Mouse (Mus musculus): ENCODE measurements around the gene Cyth3. TPM values are rescaled to one million over a fixed set of nuclear protein-coding genes. Genes with fewer than 3 reads are reported as not detected.

The Cyth3 gene
- polyA plus RNA-seq (2015; fragmentation: Nextera tagmentation; extraction: Ambion mirVana), result 48.4 and 51.3 TPM in 2 replicates

GRCm38 (mm10) chr5:143621893-143622622 is at the start of gene Cyth3:
Cyth3 (plus strand) TSS chr5:143622447.
- 9% methylated on average over 46 of the region's 46 CpGs for WGBS
- H3K4me1 ChIP-seq, result peaks cover 64% of the 10 kb centered on the region

GRCm38 (mm10) chr5:143573067-143573466 is 49.2 kb upstream of the Cyth3 start:
- WGBS, result 90% methylated on average over 4 of the region's 4 CpGs
- no peaks in the 10 kb centered on the region for H3K4me1 ChIP-seq
- no peak for ATAC-seq (ENCODE audit: insufficient number of reproducible peaks, insufficient read depth, low FRiP score, low TSS enrichment, low read depth)
- no peaks in the 10 kb centered on the region for H3K36me3 ChIP-seq
- H3K4me2 ChIP-seq, result no peak overlapping the region
- H3K27me3 ChIP-seq, result no peaks in the 10 kb centered on the region
- H3K27ac ChIP-seq, result no peak overlapping the region
- H3K4me3 ChIP-seq, result no peak overlapping the region
- H3K9ac ChIP-seq, result no peak overlapping the region
- H3K9me3 ChIP-seq, result no peaks in the 10 kb centered on the region

More at GRCm38 (mm10) chr5:143621893-143622622, at the start of gene Cyth3:
- Histone ChIP-seq H3K27me3 (no peaks in the 10 kb centered on the region), H3K4me2 (peak within 1 kb of the TSS; percentile 89), H3K4me3 (peak within 1 kb of the TSS; percentile 86), H3K36me3 (no peaks in the 10 kb centered on the region), H3K9me3 (no peaks in the 10 kb centered on the region), H3K27ac (peak within 1 kb of the TSS; percentile 85; the same call in 1 of the 2 replicates), H3K9ac (peak within 1 kb of the TSS; percentile 85)
- ATAC-seq (ENCODE audit: insufficient number of reproducible peaks, insufficient read depth, low FRiP score, low TSS enrichment, low read depth), result peak; percentile 93

GRCm38 (mm10) chr5:143574261-143575178 is 47.7 kb upstream of the Cyth3 start:
- H3K27ac ChIP-seq, result no peak overlapping the region

DNA sequence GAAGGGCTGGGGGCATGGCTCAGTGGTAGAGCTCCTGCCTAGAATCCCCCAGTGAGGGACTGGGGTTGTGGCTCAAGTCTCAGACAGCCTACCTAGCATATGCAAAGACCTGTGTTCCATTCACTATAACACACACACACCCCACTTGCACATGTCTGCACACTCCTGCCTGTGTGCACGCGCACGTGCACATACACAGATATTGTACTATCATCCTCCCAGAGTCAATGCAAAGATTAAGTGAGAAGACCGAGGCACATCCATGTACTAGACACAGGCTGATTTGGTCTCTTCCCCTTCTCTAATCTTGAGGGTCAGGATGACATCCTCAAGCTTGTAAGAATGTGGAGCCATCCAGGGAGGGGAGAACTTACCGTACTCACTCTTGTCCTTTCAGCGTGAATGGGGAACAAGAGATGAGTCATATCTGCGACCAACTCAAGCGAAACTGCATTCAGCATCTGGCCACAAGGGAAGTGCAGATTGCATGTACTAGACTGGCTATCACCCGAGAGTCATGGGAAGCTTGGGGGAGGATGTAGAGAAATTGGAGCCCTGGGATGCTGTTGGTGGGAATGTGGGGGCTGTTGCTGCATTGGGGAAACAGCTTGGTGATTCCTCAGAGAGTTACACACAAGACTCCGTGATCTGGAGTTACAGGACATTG is 42.6 kb upstream of the Cyth3 start:
- H3K9ac ChIP-seq, result no peak overlapping the region
- no peaks in the 10 kb centered on the region for H3K4me1 ChIP-seq
- no peaks in the 10 kb centered on the region for H3K9me3 ChIP-seq
- no peaks in the 10 kb centered on the region for H3K36me3 ChIP-seq
- H3K27me3 ChIP-seq, result no peaks in the 10 kb centered on the region
- 85% methylated on average over 10 of the region's 10 CpGs for WGBS
- no peak for ATAC-seq (ENCODE audit: insufficient number of reproducible peaks, insufficient read depth, low FRiP score, low TSS enrichment, low read depth)
- H3K4me3 ChIP-seq, result no peak overlapping the region
- no peak overlapping the region for H3K27ac ChIP-seq
- H3K4me2 ChIP-seq, result no peak overlapping the region

More at GRCm38 (mm10) chr5:143574261-143575178, 47.7 kb upstream of the Cyth3 start:
- no peak overlapping the region for H3K9ac ChIP-seq
- H3K4me1 ChIP-seq, result no peaks in the 10 kb centered on the region
- H3K4me3 ChIP-seq, result no peak overlapping the region
- H3K27me3 ChIP-seq, result no peaks in the 10 kb centered on the region
- H3K9me3 ChIP-seq, result no peaks in the 10 kb centered on the region
- WGBS, result 73% methylated on average over 19 of the region's 19 CpGs
- no peak overlapping the region for H3K4me2 ChIP-seq
- ATAC-seq (ENCODE audit: insufficient number of reproducible peaks, insufficient read depth, low FRiP score, low TSS enrichment, low read depth), result no peak
- no peaks in the 10 kb centered on the region for H3K36me3 ChIP-seq

- Histone ChIP-seq H3K36me3 (no peaks in the 10 kb centered on the region), H3K9ac (no peak overlapping the region), H3K4me2 (no peak overlapping the region), H3K4me3 (no peak overlapping the region), H3K4me1 (no peaks in the 10 kb centered on the region), H3K27me3 (no peaks in the 10 kb centered on the region), H3K27ac (no peak overlapping the region), H3K9me3 (no peaks in the 10 kb centered on the region)
- WGBS, result 82% methylated on average over 2 of the region's 2 CpGs
- no peak for ATAC-seq (ENCODE audit: insufficient number of reproducible peaks, insufficient read depth, low FRiP score, low TSS enrichment, low read depth)
These were observed 41.3 kb upstream of the Cyth3 start for GRCm38 (mm10) chr5:143580982-143581381.

DNA sequence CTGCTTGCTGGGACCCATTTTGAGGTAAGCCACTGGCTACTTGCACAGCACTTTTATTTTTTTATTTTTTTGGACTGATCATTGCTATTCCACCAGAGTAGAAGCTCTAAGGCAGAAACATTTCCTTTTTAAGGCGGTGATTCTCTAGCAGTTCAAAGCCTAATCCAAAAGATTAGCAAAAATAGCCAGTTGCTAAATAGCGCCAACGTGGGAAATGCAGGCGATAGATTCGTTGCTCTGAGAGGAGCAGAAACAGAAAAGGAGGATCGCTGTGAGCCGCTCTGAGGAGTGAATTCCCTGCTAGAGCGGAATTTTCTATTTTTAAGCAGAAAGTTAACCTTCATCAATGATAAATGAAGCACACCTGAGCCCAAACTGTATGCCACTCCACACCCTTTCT is 40.4 kb upstream of the Cyth3 start:
- H3K36me3 ChIP-seq, result no peaks in the 10 kb centered on the region
- WGBS, result 85% methylated on average over 8 of the region's 8 CpGs

GRCm38 (mm10) chr5:143583081-143583480 is 39.2 kb upstream of the Cyth3 start:
- WGBS, result 94% methylated on average over 10 of the region's 10 CpGs
- Histone ChIP-seq H3K4me3 (no peak overlapping the region), H3K4me1 (no peaks in the 10 kb centered on the region), H3K4me2 (no peak overlapping the region), H3K36me3 (no peaks in the 10 kb centered on the region), H3K27me3 (no peaks in the 10 kb centered on the region), H3K27ac (no peak overlapping the region), H3K9me3 (no peaks in the 10 kb centered on the region), H3K9ac (no peak overlapping the region)
- ATAC-seq (ENCODE audit: insufficient number of reproducible peaks, insufficient read depth, low FRiP score, low TSS enrichment, low read depth), result no peak

More for the DNA sequence above, 40.4 kb upstream of the Cyth3 start:
- Histone ChIP-seq H3K27me3 (no peaks in the 10 kb centered on the region), H3K27ac (no peak overlapping the region), H3K4me3 (no peak overlapping the region), H3K9ac (no peak overlapping the region), H3K9me3 (no peaks in the 10 kb centered on the region), H3K4me2 (no peak overlapping the region), H3K4me1 (no peaks in the 10 kb centered on the region)
- ATAC-seq (ENCODE audit: insufficient number of reproducible peaks, insufficient read depth, low FRiP score, low TSS enrichment, low read depth), result no peak

- Histone ChIP-seq H3K4me2 (no peak overlapping the region), H3K36me3 (no peaks in the 10 kb centered on the region), H3K9ac (no peak overlapping the region), H3K4me3 (no peak overlapping the region), H3K27me3 (no peaks in the 10 kb centered on the region), H3K27ac (no peak overlapping the region), H3K4me1 (peaks cover 11% of the 10 kb centered on the region), H3K9me3 (no peaks in the 10 kb centered on the region)
- ATAC-seq (ENCODE audit: insufficient number of reproducible peaks, insufficient read depth, low FRiP score, low TSS enrichment, low read depth), result no peak
- WGBS, result 76% methylated on average over 5 of the region's 5 CpGs
These were observed 37.3 kb upstream of the Cyth3 start for GRCm38 (mm10) chr5:143584982-143585381.

DNA sequence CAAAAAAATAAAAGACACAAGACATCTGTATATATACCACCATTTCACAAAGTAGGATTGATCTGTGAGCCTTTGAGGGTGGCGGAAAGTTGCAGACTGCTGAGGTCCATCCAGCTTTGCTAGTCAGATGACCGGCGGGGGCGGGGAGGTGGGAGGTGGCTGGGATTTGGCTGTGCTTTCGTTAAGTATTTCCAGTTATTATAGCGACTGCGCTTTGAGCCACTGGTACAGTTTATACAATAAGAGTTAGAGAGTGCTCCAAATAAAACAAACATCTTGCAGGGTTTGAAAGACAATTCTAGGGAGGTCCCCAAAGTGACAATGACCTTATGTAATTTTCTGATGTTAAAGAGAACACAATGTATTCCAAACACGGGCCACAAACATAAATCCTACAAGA is 35.9 kb upstream of the Cyth3 start:
- ATAC-seq (ENCODE audit: insufficient number of reproducible peaks, insufficient read depth, low FRiP score, low TSS enrichment, low read depth), result no peak
- WGBS, result 89% methylated on average over 8 of the region's 8 CpGs
- Histone ChIP-seq H3K9me3 (no peaks in the 10 kb centered on the region), H3K27me3 (no peaks in the 10 kb centered on the region), H3K9ac (no peak overlapping the region), H3K4me2 (no peak overlapping the region), H3K27ac (no peak overlapping the region), H3K4me3 (no peak overlapping the region), H3K36me3 (no peaks in the 10 kb centered on the region), H3K4me1 (peaks cover 11% of the 10 kb centered on the region)

DNA sequence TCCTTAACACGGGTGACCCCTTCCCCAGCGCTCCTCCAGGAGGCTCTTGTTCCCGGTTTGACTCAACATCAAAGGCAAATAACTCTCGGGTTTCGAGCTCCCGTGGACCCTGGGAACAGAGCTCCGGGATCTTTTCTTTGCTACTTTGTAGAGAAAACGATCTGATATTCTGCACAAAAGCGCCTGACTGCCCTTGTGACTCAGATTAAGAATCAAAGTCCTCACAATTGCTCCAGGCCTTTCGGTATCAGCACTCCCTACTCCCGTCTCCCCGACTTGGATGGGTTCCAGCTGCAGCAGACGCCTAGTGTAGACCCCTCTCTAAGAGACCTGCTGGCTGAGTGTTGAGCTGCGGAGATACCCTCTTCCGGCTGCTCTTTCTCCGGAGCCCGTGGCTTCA is 33.1 kb upstream of the Cyth3 start:
- H3K27ac ChIP-seq, result peak overlapping the region; percentile 16; the same call in 1 of the 2 replicates
- peak overlapping the region; percentile 7; the same call in 1 of the 2 replicates for H3K4me3 ChIP-seq
- H3K36me3 ChIP-seq, result no peaks in the 10 kb centered on the region
- peaks cover 11% of the 10 kb centered on the region for H3K4me1 ChIP-seq
- ATAC-seq (ENCODE audit: insufficient number of reproducible peaks, insufficient read depth, low FRiP score, low TSS enrichment, low read depth), result 0 out of 2 replicates have a peak, but pooled peaks have one; percentile 48
- no peak overlapping the region for H3K9ac ChIP-seq
- no peaks in the 10 kb centered on the region for H3K9me3 ChIP-seq
- no peaks in the 10 kb centered on the region for H3K27me3 ChIP-seq
- peak overlapping the region; percentile 44 for H3K4me2 ChIP-seq
- WGBS, result 16% methylated on average over 17 of the region's 17 CpGs

- H3K9ac ChIP-seq, result no peak overlapping the region
- ATAC-seq (ENCODE audit: insufficient number of reproducible peaks, insufficient read depth, low FRiP score, low TSS enrichment, low read depth), result no peak
- WGBS, result 45% methylated on average over 5 of the region's 5 CpGs
These were observed 29.3 kb upstream of the Cyth3 start for GRCm38 (mm10) chr5:143592926-143593325.

More at GRCm38 (mm10) chr5:143592926-143593325, 29.3 kb upstream of the Cyth3 start:
- no peaks in the 10 kb centered on the region for H3K27me3 ChIP-seq
- no peak overlapping the region for H3K4me3 ChIP-seq
- no peaks in the 10 kb centered on the region for H3K9me3 ChIP-seq
- no peak overlapping the region for H3K27ac ChIP-seq
- H3K36me3 ChIP-seq, result no peaks in the 10 kb centered on the region
- peaks cover 15% of the 10 kb centered on the region for H3K4me1 ChIP-seq
- no peak overlapping the region for H3K4me2 ChIP-seq

Measured in embryonic facial prominence, embryonic 13.5 days (tissue).